8 mouse cellular contexts compared by ENCODE assay signal in the genomic region with DNA sequence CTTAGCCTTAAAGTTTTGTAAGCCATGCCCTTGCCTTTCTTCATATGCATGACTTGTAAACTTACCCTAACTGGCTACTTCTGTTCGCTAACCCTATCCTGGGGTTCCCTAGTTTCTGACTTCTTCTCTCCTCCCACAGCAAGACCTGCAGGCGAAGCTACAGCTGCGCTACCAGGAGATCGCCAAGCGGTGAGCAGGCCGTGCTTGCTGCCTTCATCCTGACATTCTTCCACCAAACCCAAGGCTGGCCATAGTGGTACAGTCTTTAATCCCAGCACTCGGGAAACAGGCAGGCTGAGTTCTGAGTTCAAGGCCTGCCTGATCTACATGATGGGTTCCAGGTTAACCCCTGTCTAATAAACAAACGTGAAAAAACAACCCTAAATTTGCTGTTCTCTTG. TPM values are rescaled to one million over a fixed set of nuclear protein-coding genes. Genes with fewer than 3 reads are reported as not detected.
DNase-seq lines count a peak whose midpoint lies in the region; ATAC-seq and TF ChIP-seq lines count a peak whose summit lies in the region.

No protein-coding gene starts in this region.

- H3K27me3 ChIP-seq in kidney, postnatal 0 days (ENCODE audit: insufficient read depth, low read length), result no peaks in the 10 kb centered on the region
- H3K27me3 ChIP-seq in embryonic facial prominence, embryonic 10.5 days (replicated peaks; ENCODE audit: low read depth, poor library complexity, severe bottlenecking), result no peaks in the 10 kb centered on the region
- no peaks in the 10 kb centered on the region for H3K27me3 ChIP-seq in hindbrain, postnatal 0 days (ENCODE audit: insufficient read depth, low read length)
- no peaks in the 10 kb centered on the region for H3K27me3 ChIP-seq in midbrain, postnatal 0 days (ENCODE audit: insufficient read depth, low read length)

- H3K4me1 ChIP-seq in kidney, postnatal 0 days (replicated peaks; ENCODE audit: insufficient read depth, low read length), result peaks cover 22% of the 10 kb centered on the region
- peaks cover 32% of the 10 kb centered on the region for H3K4me1 ChIP-seq in embryonic facial prominence, embryonic 10.5 days
- H3K4me1 ChIP-seq in hindbrain, postnatal 0 days (ENCODE audit: insufficient read depth, low read length), result peaks cover 11% of the 10 kb centered on the region
- H3K4me1 ChIP-seq in midbrain, postnatal 0 days (ENCODE audit: insufficient read depth, low read length), result peaks cover 18% of the 10 kb centered on the region; the same call in 1 of the 2 replicates

- H3K4me2 ChIP-seq in kidney, postnatal 0 days (ENCODE audit: low read length), result peak overlapping the region; percentile 74
- H3K4me2 ChIP-seq in hindbrain, postnatal 0 days (ENCODE audit: low read depth, low read length), result peak overlapping the region; percentile 88
- H3K4me2 ChIP-seq in midbrain, postnatal 0 days (ENCODE audit: low read depth, low read length, poor library complexity, severe bottlenecking), result peak overlapping the region; percentile 63

- no peak for DNase-seq in kidney, postnatal 0 days (ENCODE audit: low spot score)
- no peak for DNase-seq in kidney, postnatal 25 days
- DNase-seq in embryonic facial prominence, embryonic 10.5 days (ENCODE audit: low spot score), result no peak
- DNase-seq in hindbrain, postnatal 0 days (ENCODE audit: low spot score), result no peak
- DNase-seq in midbrain, postnatal 0 days (ENCODE audit: low spot score), result no peak
- DNase-seq in frontal cortex, postnatal 14 days (ENCODE audit: low spot score in 2 of 2), result no peak
- DNase-seq in Muller cell, postnatal 12 days (ENCODE audit: inconsistent ontology term), result no peak
- no peak for DNase-seq in spleen, postnatal 10 days (ENCODE audit: low spot score in 2 of 2)

- 79% methylated on average over 8 of the region's 8 CpGs for WGBS in kidney, postnatal 0 days
- WGBS in embryonic facial prominence, embryonic 10.5 days, result 87% methylated on average over 8 of the region's 8 CpGs
- 88% methylated on average over 8 of the region's 8 CpGs for WGBS in hindbrain, postnatal 0 days
- 86% methylated on average over 8 of the region's 8 CpGs for WGBS in midbrain, postnatal 0 days

- H3K36me3 ChIP-seq in kidney, postnatal 0 days (ENCODE audit: insufficient read depth, low read length), result peaks cover 25% of the 10 kb centered on the region
- H3K36me3 ChIP-seq in embryonic facial prominence, embryonic 10.5 days (replicated peaks), result peaks cover 68% of the 10 kb centered on the region
- H3K36me3 ChIP-seq in hindbrain, postnatal 0 days (ENCODE audit: insufficient read depth, low read length), result peaks cover 27% of the 10 kb centered on the region
- peaks cover 20% of the 10 kb centered on the region for H3K36me3 ChIP-seq in midbrain, postnatal 0 days (ENCODE audit: insufficient read depth, low read length)

- H3K9me3 ChIP-seq in kidney, postnatal 0 days (replicated peaks; ENCODE audit: low read length), result no peaks in the 10 kb centered on the region
- H3K9me3 ChIP-seq in embryonic facial prominence, embryonic 10.5 days, result no peaks in the 10 kb centered on the region
- H3K9me3 ChIP-seq in hindbrain, postnatal 0 days (ENCODE audit: low read length), result no peaks in the 10 kb centered on the region
- H3K9me3 ChIP-seq in midbrain, postnatal 0 days (ENCODE audit: low read length), result no peaks in the 10 kb centered on the region

- H3K9ac ChIP-seq in kidney, postnatal 0 days (ENCODE audit: low read depth, low read length), result peak overlapping the region; percentile 70; the same call in 1 of the 2 replicates
- H3K9ac ChIP-seq in hindbrain, postnatal 0 days (replicated peaks; ENCODE audit: low read length), result peak overlapping the region; percentile 79
- no peak overlapping the region for H3K9ac ChIP-seq in midbrain, postnatal 0 days (replicated peaks; ENCODE audit: low read length, poor library complexity, severe bottlenecking)

- H3K27ac ChIP-seq in kidney, postnatal 0 days, result peak overlapping the region; percentile 85; the same call in 1 of the 2 replicates
- peak overlapping the region; percentile 92 for H3K27ac ChIP-seq in embryonic facial prominence, embryonic 10.5 days (replicated peaks)
- peak overlapping the region; percentile 82; the same call in 1 of the 2 replicates for H3K27ac ChIP-seq in hindbrain, postnatal 0 days
- H3K27ac ChIP-seq in midbrain, postnatal 0 days (ENCODE audit: low read depth, low read length), result 0 out of 2 replicates have a peak overlapping the region, but pooled peaks have one; percentile 85

- peak overlapping the region; percentile 59; the same call in 1 of the 2 replicates for H3K4me3 ChIP-seq in kidney, postnatal 0 days (replicated peaks; ENCODE audit: low read depth, low read length)
- H3K4me3 ChIP-seq in embryonic facial prominence, embryonic 10.5 days, result peak overlapping the region; percentile 79
- H3K4me3 ChIP-seq in hindbrain, postnatal 0 days (ENCODE audit: low read length), result peak overlapping the region; percentile 79
- H3K4me3 ChIP-seq in midbrain, postnatal 0 days (ENCODE audit: low read depth, low read length), result peak overlapping the region; percentile 51; the same call in 1 of the 2 replicates

- no peak for ATAC-seq in kidney, postnatal 0 days (replicated peaks; ENCODE audit: low FRiP score, low read depth)
- ATAC-seq in hindbrain, postnatal 0 days, result no peak
- no peak for ATAC-seq in midbrain, postnatal 0 days (ENCODE audit: low FRiP score)

- TF ChIP-seq CTCF in kidney, postnatal 0 days (IDR thresholded peaks at IDR 0.05; ENCODE audit: low read depth), result no peak
- no peak for TF ChIP-seq CTCF in hindbrain, postnatal 0 days (IDR thresholded peaks at IDR 0.05; ENCODE audit: low read depth)
- no peak for TF ChIP-seq CTCF in midbrain, postnatal 0 days (IDR thresholded peaks at IDR 0.05)

RNA-seq across cellular contexts. Expression of gene Ndufa7, which starts 1.1 kb away (rescaled TPM):
- polyA plus RNA-seq in kidney, postnatal 0 days (2015; fragmentation: Nextera tagmentation; extraction: Ambion mirVana), result 574 and 620 TPM in 2 replicates
- polyA plus RNA-seq in embryonic facial prominence, embryonic 10.5 days (2016; fragmentation: Nextera tagmentation; extraction: Ambion mirVana), result 469 and 477 TPM in 2 replicates
- total RNA-seq in hindbrain, postnatal 0 days (2014; rRNA removed), result 289 and 356 TPM in 2 replicates
- 562 and 577 TPM in 2 replicates for polyA plus RNA-seq in hindbrain, postnatal 0 days (2015; fragmentation: Nextera tagmentation; extraction: Ambion mirVana)
- 211 and 345 TPM in 2 replicates for total RNA-seq in midbrain, postnatal 0 days (2014; rRNA removed)
- polyA plus RNA-seq in midbrain, postnatal 0 days (2015; fragmentation: Nextera tagmentation; extraction: Ambion mirVana), result 501 and 560 TPM in 2 replicates

RNA-seq across cellular contexts. Expression of gene Rps28, which starts 1.1 kb away (rescaled TPM):
- 1,262 and 1,465 TPM in 2 replicates for polyA plus RNA-seq in kidney, postnatal 0 days (2015; fragmentation: Nextera tagmentation; extraction: Ambion mirVana)
- 866 and 898 TPM in 2 replicates for polyA plus RNA-seq in embryonic facial prominence, embryonic 10.5 days (2016; fragmentation: Nextera tagmentation; extraction: Ambion mirVana)
- 117 and 293 TPM in 2 replicates for total RNA-seq in hindbrain, postnatal 0 days (2014; rRNA removed)
- 609 and 617 TPM in 2 replicates for polyA plus RNA-seq in hindbrain, postnatal 0 days (2015; fragmentation: Nextera tagmentation; extraction: Ambion mirVana)
- 348 and 379 TPM in 2 replicates for total RNA-seq in midbrain, postnatal 0 days (2014; rRNA removed)
- polyA plus RNA-seq in midbrain, postnatal 0 days (2015; fragmentation: Nextera tagmentation; extraction: Ambion mirVana), result 513 and 564 TPM in 2 replicates

RNA-seq across cellular contexts. Expression of gene Kank3, which starts 15.1 kb away (rescaled TPM):
- 57.5 and 70.4 TPM in 2 replicates for polyA plus RNA-seq in kidney, postnatal 0 days (2015; fragmentation: Nextera tagmentation; extraction: Ambion mirVana)
- polyA plus RNA-seq in embryonic facial prominence, embryonic 10.5 days (2016; fragmentation: Nextera tagmentation; extraction: Ambion mirVana), result 25.4 and 29.5 TPM in 2 replicates
- 33.5 and 57.2 TPM in 2 replicates for total RNA-seq in hindbrain, postnatal 0 days (2014; rRNA removed)
- 44.1 and 47.9 TPM in 2 replicates for polyA plus RNA-seq in hindbrain, postnatal 0 days (2015; fragmentation: Nextera tagmentation; extraction: Ambion mirVana)
- 19.8 and 38.4 TPM in 2 replicates for total RNA-seq in midbrain, postnatal 0 days (2014; rRNA removed)
- polyA plus RNA-seq in midbrain, postnatal 0 days (2015; fragmentation: Nextera tagmentation; extraction: Ambion mirVana), result 46.2 and 50.0 TPM in 2 replicates

RNA-seq across cellular contexts. Expression of gene Cd320, which starts 17.4 kb away (rescaled TPM):
- polyA plus RNA-seq in kidney, postnatal 0 days (2015; fragmentation: Nextera tagmentation; extraction: Ambion mirVana), result 101 and 109 TPM in 2 replicates
- polyA plus RNA-seq in embryonic facial prominence, embryonic 10.5 days (2016; fragmentation: Nextera tagmentation; extraction: Ambion mirVana), result 97.8 and 98.9 TPM in 2 replicates
- total RNA-seq in hindbrain, postnatal 0 days (2014; rRNA removed), result 25.1 and 26.0 TPM in 2 replicates
- polyA plus RNA-seq in hindbrain, postnatal 0 days (2015; fragmentation: Nextera tagmentation; extraction: Ambion mirVana), result 55.7 and 58.6 TPM in 2 replicates
- total RNA-seq in midbrain, postnatal 0 days (2014; rRNA removed), result 24.4 and 26.7 TPM in 2 replicates
- 46.8 and 50.0 TPM in 2 replicates for polyA plus RNA-seq in midbrain, postnatal 0 days (2015; fragmentation: Nextera tagmentation; extraction: Ambion mirVana)

RNA-seq across cellular contexts. Expression of gene Angptl4, which starts 43.8 kb away (rescaled TPM):
- polyA plus RNA-seq in kidney, postnatal 0 days (2015; fragmentation: Nextera tagmentation; extraction: Ambion mirVana), result 51.4 and 58.9 TPM in 2 replicates
- 33.4 and 39.0 TPM in 2 replicates for polyA plus RNA-seq in embryonic facial prominence, embryonic 10.5 days (2016; fragmentation: Nextera tagmentation; extraction: Ambion mirVana)
- 24.0 and 24.7 TPM in 2 replicates for total RNA-seq in hindbrain, postnatal 0 days (2014; rRNA removed)
- 31.9 and 37.5 TPM in 2 replicates for polyA plus RNA-seq in hindbrain, postnatal 0 days (2015; fragmentation: Nextera tagmentation; extraction: Ambion mirVana)
- 21.4 and 22.5 TPM in 2 replicates for total RNA-seq in midbrain, postnatal 0 days (2014; rRNA removed)
- polyA plus RNA-seq in midbrain, postnatal 0 days (2015; fragmentation: Nextera tagmentation; extraction: Ambion mirVana), result 27.5 and 33.5 TPM in 2 replicates
